Mouse (Mus musculus): ENCODE measurements around the gene Lrrc45. TPM values are rescaled to one million over a fixed set of nuclear protein-coding genes. Genes with fewer than 3 reads are reported as not detected.

Lrrc45 gene
- polyA plus RNA-seq, 1 experiment from 2014 or later, result 71.8 TPM

- Histone ChIP-seq H3K9ac (replicated peaks) (no peak overlapping the region), H3K4me2 (replicated peaks) (no peak overlapping the region), H3K9me3 (no peaks in the 10 kb centered on the region), H3K36me3 (peaks cover 74% of the 10 kb centered on the region), H3K27ac (no peak overlapping the region), H3K4me3 (replicated peaks) (no peak overlapping the region), H3K4me1 (replicated peaks) (no peaks in the 10 kb centered on the region), H3K27me3 (no peaks in the 10 kb centered on the region)
- ATAC-seq, result no peak
- WGBS, result 93% methylated on average over 2 of the region's 2 CpGs
Observed at GRCm38 (mm10) chr11:120684660-120685059, 29.1 kb upstream of the Lrrc45 start.

- no peaks in the 10 kb centered on the region for H3K4me1 ChIP-seq (replicated peaks)
- no peak overlapping the region for H3K4me2 ChIP-seq (replicated peaks)
- no peak overlapping the region for H3K27ac ChIP-seq
- no peak overlapping the region for H3K4me3 ChIP-seq (replicated peaks)
- H3K27me3 ChIP-seq, result no peaks in the 10 kb centered on the region
- WGBS, result 84% methylated on average over 20 of the region's 20 CpGs
- peaks cover 68% of the 10 kb centered on the region for H3K36me3 ChIP-seq
- H3K9ac ChIP-seq (replicated peaks), result no peak overlapping the region; the same call in 1 of the 2 replicates
- ATAC-seq, result no peak
- no peaks in the 10 kb centered on the region for H3K9me3 ChIP-seq
Observed at GRCm38 (mm10) chr11:120686650-120687272, 27.0 kb upstream of the Lrrc45 start.

GRCm38 (mm10) chr11:120689365-120689764 lies 24.4 kb upstream of the Lrrc45 start:
- Histone ChIP-seq H3K9ac (replicated peaks) (no peak overlapping the region), H3K4me3 (replicated peaks) (no peak overlapping the region), H3K27me3 (no peaks in the 10 kb centered on the region), H3K9me3 (no peaks in the 10 kb centered on the region), H3K4me1 (replicated peaks) (peaks cover 2% of the 10 kb centered on the region), H3K27ac (no peak overlapping the region), H3K36me3 (peaks cover 79% of the 10 kb centered on the region), H3K4me2 (replicated peaks) (no peak overlapping the region)
- no peak for ATAC-seq
- 83% methylated on average over 3 of the region's 3 CpGs for WGBS

GRCm38 (mm10) chr11:120692471-120693011 lies 21.2 kb upstream of the Lrrc45 start:
- H3K36me3 ChIP-seq, result peaks cover 75% of the 10 kb centered on the region
- no peak overlapping the region for H3K4me2 ChIP-seq (replicated peaks)
- H3K9ac ChIP-seq (replicated peaks), result no peak overlapping the region
- H3K4me1 ChIP-seq (replicated peaks), result peaks cover 20% of the 10 kb centered on the region
- H3K27me3 ChIP-seq, result no peaks in the 10 kb centered on the region
- ATAC-seq, result no peak
- no peak overlapping the region for H3K27ac ChIP-seq
- no peaks in the 10 kb centered on the region for H3K9me3 ChIP-seq
- no peak overlapping the region for H3K4me3 ChIP-seq (replicated peaks)
- 95% methylated on average over 4 of the region's 4 CpGs for WGBS

- 56% methylated on average over 3 of the region's 3 CpGs for WGBS
Observed at GRCm38 (mm10) chr11:120693461-120693860, 20.3 kb upstream of the Lrrc45 start.

GRCm38 (mm10) chr11:120695184-120695583 lies 18.5 kb upstream of the Lrrc45 start:
- H3K27ac ChIP-seq, result peak overlapping the region; percentile 80
- no peak overlapping the region for H3K4me2 ChIP-seq (replicated peaks)
- peaks cover 70% of the 10 kb centered on the region for H3K36me3 ChIP-seq
- no peak overlapping the region for H3K4me3 ChIP-seq (replicated peaks)
- peaks cover 20% of the 10 kb centered on the region for H3K4me1 ChIP-seq (replicated peaks)
- 28% methylated on average over 4 of the region's 4 CpGs for WGBS
- H3K27me3 ChIP-seq, result no peaks in the 10 kb centered on the region
- ATAC-seq, result peak; percentile 77
- no peak overlapping the region for H3K9ac ChIP-seq (replicated peaks)
- H3K9me3 ChIP-seq, result no peaks in the 10 kb centered on the region

More at GRCm38 (mm10) chr11:120693461-120693860, 20.3 kb upstream of the Lrrc45 start:
- H3K4me3 ChIP-seq (replicated peaks), result no peak overlapping the region
- no peak overlapping the region for H3K4me2 ChIP-seq (replicated peaks)
- no peak overlapping the region for H3K9ac ChIP-seq (replicated peaks)
- H3K4me1 ChIP-seq (replicated peaks), result peaks cover 20% of the 10 kb centered on the region
- no peaks in the 10 kb centered on the region for H3K9me3 ChIP-seq
- no peak for ATAC-seq
- no peak overlapping the region for H3K27ac ChIP-seq
- no peaks in the 10 kb centered on the region for H3K27me3 ChIP-seq
- H3K36me3 ChIP-seq, result peaks cover 70% of the 10 kb centered on the region

- Histone ChIP-seq H3K27ac (peak overlapping the region; percentile 80), H3K27me3 (no peaks in the 10 kb centered on the region), H3K4me2 (replicated peaks) (0 out of 2 replicates have a peak overlapping the region, but pooled peaks have one; percentile 2), H3K9me3 (no peaks in the 10 kb centered on the region), H3K4me1 (replicated peaks) (peaks cover 20% of the 10 kb centered on the region), H3K36me3 (peaks cover 70% of the 10 kb centered on the region), H3K9ac (replicated peaks) (peak overlapping the region; percentile 39; the same call in 1 of the 2 replicates), H3K4me3 (replicated peaks) (no peak overlapping the region)
- peak; percentile 72 for ATAC-seq
- WGBS, result 35% methylated on average over 12 of the region's 12 CpGs
Observed at GRCm38 (mm10) chr11:120695641-120696040, 18.1 kb upstream of the Lrrc45 start.

- ATAC-seq, result no peak
Observed at GRCm38 (mm10) chr11:120696568-120696967, 17.2 kb upstream of the Lrrc45 start.

GRCm38 (mm10) chr11:120697741-120698140 lies 16.0 kb upstream of the Lrrc45 start:
- 68% methylated on average over 10 of the region's 10 CpGs for WGBS
- Histone ChIP-seq H3K9me3 (no peaks in the 10 kb centered on the region), H3K27me3 (no peaks in the 10 kb centered on the region), H3K4me1 (replicated peaks) (peaks cover 20% of the 10 kb centered on the region), H3K4me3 (replicated peaks) (no peak overlapping the region), H3K36me3 (peaks cover 75% of the 10 kb centered on the region), H3K27ac (no peak overlapping the region), H3K4me2 (replicated peaks) (no peak overlapping the region), H3K9ac (replicated peaks) (no peak overlapping the region)
- no peak for ATAC-seq

More at GRCm38 (mm10) chr11:120696568-120696967, 17.2 kb upstream of the Lrrc45 start:
- peaks cover 20% of the 10 kb centered on the region for H3K4me1 ChIP-seq (replicated peaks)
- H3K4me3 ChIP-seq (replicated peaks), result no peak overlapping the region
- no peaks in the 10 kb centered on the region for H3K27me3 ChIP-seq
- no peak overlapping the region for H3K4me2 ChIP-seq (replicated peaks)
- no peak overlapping the region for H3K9ac ChIP-seq (replicated peaks)
- H3K36me3 ChIP-seq, result peaks cover 75% of the 10 kb centered on the region
- WGBS, result 92% methylated on average over 6 of the region's 6 CpGs
- H3K9me3 ChIP-seq, result no peaks in the 10 kb centered on the region
- no peak overlapping the region for H3K27ac ChIP-seq

GRCm38 (mm10) chr11:120703696-120704454 lies 9.8 kb upstream of the Lrrc45 start:
- no peaks in the 10 kb centered on the region for H3K9me3 ChIP-seq
- no peak overlapping the region for H3K4me3 ChIP-seq (replicated peaks)
- no peaks in the 10 kb centered on the region for H3K27me3 ChIP-seq
- H3K4me1 ChIP-seq (replicated peaks), result peaks cover 45% of the 10 kb centered on the region
- H3K9ac ChIP-seq (replicated peaks), result peak overlapping the region; percentile 42
- no peak for ATAC-seq
- WGBS, result 45% methylated on average over 15 of the region's 15 CpGs
- H3K4me2 ChIP-seq (replicated peaks), result no peak overlapping the region
- H3K27ac ChIP-seq, result 0 out of 2 replicates have a peak overlapping the region, but pooled peaks have one; percentile 25
- peaks cover 45% of the 10 kb centered on the region for H3K36me3 ChIP-seq

- ATAC-seq, result peak; percentile 12; the same call in 1 of the 2 replicates
- WGBS, result 17% methylated on average over 8 of the region's 8 CpGs
Observed at GRCm38 (mm10) chr11:120704486-120705325, 9.0 kb upstream of the Lrrc45 start.

More at GRCm38 (mm10) chr11:120704486-120705325, 9.0 kb upstream of the Lrrc45 start:
- no peak overlapping the region for H3K4me3 ChIP-seq (replicated peaks)
- 0 out of 2 replicates have a peak overlapping the region, but pooled peaks have one; percentile 3 for H3K4me2 ChIP-seq (replicated peaks)
- H3K36me3 ChIP-seq, result peaks cover 45% of the 10 kb centered on the region
- H3K4me1 ChIP-seq (replicated peaks), result peaks cover 45% of the 10 kb centered on the region
- H3K9me3 ChIP-seq, result no peaks in the 10 kb centered on the region
- no peaks in the 10 kb centered on the region for H3K27me3 ChIP-seq
- H3K9ac ChIP-seq (replicated peaks), result peak overlapping the region; percentile 42
- H3K27ac ChIP-seq, result peak overlapping the region; percentile 61

All from midbrain, embryonic 13.5 days (tissue).